16 mouse cellular contexts compared by ENCODE assay signal in genomic region chr3:17216825-17217224, GRCm38 (mm10).
"Had no signal": no experiment of that assay in that cellular context is flagged by ENCODE, and none has a peak within 500 bp of the region (broad histone marks: within the 10 kb centered on the region; RNA-seq: fewer than 3 reads in every experiment).

No protein-coding gene starts in this region.

- ATAC-seq: intestine, postnatal 0 days; lung, postnatal 0 days had no signal

- H3K36me3 ChIP-seq: limb, embryonic 10.5 days; liver, embryonic 15.5 days had no signal

- H3K27ac ChIP-seq: left cerebral cortex, adult 2 months; limb, embryonic 10.5 days; liver, embryonic 15.5 days had no signal

- H3K9ac ChIP-seq: liver, embryonic 15.5 days had no signal

- H3K9me3 ChIP-seq: limb, embryonic 10.5 days; liver, embryonic 15.5 days had no signal

- H3K4me1 ChIP-seq: limb, embryonic 10.5 days; liver, embryonic 15.5 days had no signal

- H3K27me3 ChIP-seq: liver, embryonic 15.5 days had no signal

- DNase-seq: kidney, adult 8-10 months; kidney, postnatal 25 days; lung, adult 2 months; lung, postnatal 36 days; retina, postnatal 1 day; right cerebral cortex, postnatal 4 days; spleen, adult 18-20 months; thymus, adult 18-20 months; thymus, postnatal 14 days had no signal

- H3K4me3 ChIP-seq: left cerebral cortex, adult 2 months; limb, embryonic 10.5 days; liver, embryonic 15.5 days; myocyte had no signal

- H3K4me2 ChIP-seq: liver, embryonic 11.5 days; liver, embryonic 15.5 days had no signal
